Mouse (Mus musculus) MEL (cell line): ENCODE data around the gene Daxx. TPM values are rescaled to one million over a fixed set of nuclear protein-coding genes. Genes with fewer than 3 reads are reported as not detected.

Source experiments
- DNase-seq: peaks from one replicate; pipeline ENCODE4 v3.0.0; 2011; ENCODE audit warnings: low read depth, low spot score
- H3K27ac ChIP-seq: 2 replicates; pipeline ENCODE4 v1.5.1; 2012; ENCODE audit warnings: low read depth, mild to moderate bottlenecking, control low read depth, low read length, moderate library complexity; ENCODE audit not compliant: control insufficient read depth
- H3K27me3 ChIP-seq, 2 experiments: fragments of 150-350 bp in 1 of 2; sonication (generic) in 1 of 2; 2 replicates each; pipeline ENCODE4 v1.6.1; 2012; ENCODE audit warnings: low read length in 2 of 2, mild to moderate bottlenecking in 2 of 2, improper control_type of control experiment in 1 of 2, moderate library complexity in 1 of 2; ENCODE audit not compliant: insufficient read depth in 2 of 2, control insufficient read depth in 1 of 2
- H3K36me3 ChIP-seq, 2 experiments: 2 replicates each; pipeline ENCODE4 v1.6.1; 2012 to 2014; ENCODE audit warnings: low read length in 2 of 2, improper control_type of control experiment in 1 of 2, inconsistent platforms in 1 of 2, mild to moderate bottlenecking in 1 of 2; ENCODE audit not compliant: insufficient read depth in 2 of 2, control insufficient read depth in 1 of 2
- H3K4me1 ChIP-seq, 2 experiments: fragments of 150-350 bp in 1 of 2; sonication (generic) in 1 of 2; 2 replicates each; pipeline ENCODE4 v1.6.1; 2012; ENCODE audit warnings: low read length in 2 of 2, improper control_type of control experiment in 1 of 2, mild to moderate bottlenecking in 1 of 2; ENCODE audit not compliant: insufficient read depth in 2 of 2, control insufficient read depth in 1 of 2
- H3K4me3 ChIP-seq, 2 experiments: fragments of 150-350 bp in 1 of 2; sonication (generic) in 1 of 2; 2 replicates each; pipeline ENCODE4 v1.5.1; 2012; ENCODE audit warnings: low read depth in 2 of 2, low read length in 2 of 2, mild to moderate bottlenecking in 2 of 2, moderate library complexity in 2 of 2, control low read depth in 1 of 2, improper control_type of control experiment in 1 of 2; ENCODE audit not compliant: control insufficient read depth in 1 of 2, insufficient read depth in 1 of 2
- H3K79me2 ChIP-seq: 2 replicates; pipeline ENCODE4 v1.6.1; 2012; ENCODE audit warnings: mild to moderate bottlenecking, low read length, moderate library complexity; ENCODE audit not compliant: control insufficient read depth, poor library complexity, insufficient read depth
- H3K9ac ChIP-seq: 2 replicates; pipeline ENCODE4 v1.6.1; 2012; ENCODE audit warnings: low read depth, mild to moderate bottlenecking, control low read depth, low read length, moderate library complexity; ENCODE audit not compliant: control insufficient read depth, poor library complexity, severe bottlenecking
- H3K9me3 ChIP-seq: fragments of 150-350 bp; sonication (generic); replicated peaks from 2 replicates; pipeline ENCODE4 v1.6.1; 2012; ENCODE audit warnings: mild to moderate bottlenecking, low read length, improper control_type of control experiment, moderate library complexity; ENCODE audit not compliant: insufficient read depth
- CHD1 ChIP-seq: IDR thresholded peaks from 2 replicates; pipeline ENCODE4 v1.6.1; 2012; ENCODE audit warnings: low read depth, mild to moderate bottlenecking, inconsistent platforms, low read length, improper control_type of control experiment
- ELF1 ChIP-seq: IDR thresholded peaks from 2 replicates; pipeline ENCODE4 v1.6.1; 2014; ENCODE audit warnings: low read depth, mild to moderate bottlenecking, inconsistent platforms, low read length, improper control_type of control experiment, moderate library complexity
- ETS1 ChIP-seq: IDR thresholded peaks from 2 replicates; pipeline ENCODE4 v1.6.1; 2012; ENCODE audit warnings: low read depth, mild to moderate bottlenecking, inconsistent platforms, low read length, improper control_type of control experiment, moderate library complexity
- GABPA ChIP-seq: IDR thresholded peaks from 2 replicates; pipeline ENCODE4 v1.6.1; 2012; ENCODE audit warnings: low read depth, mild to moderate bottlenecking, inconsistent platforms, low read length, improper control_type of control experiment, moderate library complexity
- GATA1 ChIP-seq: IDR thresholded peaks from 2 replicates; pipeline ENCODE4 v1.6.1; 2011; ENCODE audit warnings: low read depth, low read length, improper control_type of control experiment
- HCFC1 ChIP-seq: IDR thresholded peaks from 2 replicates; pipeline ENCODE4 v1.6.1; 2012; ENCODE audit warnings: low read depth, mild to moderate bottlenecking, inconsistent platforms, low read length, improper control_type of control experiment, moderate library complexity
- JUND ChIP-seq: IDR thresholded peaks from 2 replicates; pipeline ENCODE4 v1.6.1; 2011; ENCODE audit warnings: low read depth, mild to moderate bottlenecking, improper control_type of control experiment, low read length
- MAX ChIP-seq: IDR thresholded peaks from 2 replicates; pipeline ENCODE4 v1.6.1; 2011; ENCODE audit warnings: low read length, improper control_type of control experiment
- MAZ ChIP-seq: IDR thresholded peaks from 2 replicates; pipeline ENCODE4 v1.6.1; 2012; ENCODE audit warnings: low read depth, mild to moderate bottlenecking, inconsistent platforms, low read length, improper control_type of control experiment
- MXI1 ChIP-seq: IDR thresholded peaks from 2 replicates; pipeline ENCODE4 v1.6.1; 2011; ENCODE audit warnings: mild to moderate bottlenecking, low read depth, low read length, improper control_type of control experiment
- NELFE ChIP-seq: IDR thresholded peaks from 2 replicates; pipeline ENCODE4 v1.6.1; 2011; ENCODE audit warnings: low read depth, low read length, improper control_type of control experiment
- NRF1 ChIP-seq: IDR thresholded peaks from 2 replicates; pipeline ENCODE4 v1.6.1; 2014; ENCODE audit warnings: low read depth, mild to moderate bottlenecking, inconsistent platforms, low read length, improper control_type of control experiment, moderate library complexity; ENCODE audit not compliant: poor library complexity, insufficient read depth, severe bottlenecking
- POLR2AphosphoS2 ChIP-seq: IDR thresholded peaks from 2 replicates; pipeline ENCODE4 v1.6.1; 2011; ENCODE audit warnings: low read length, improper control_type of control experiment
- POLR2AphosphoS5 ChIP-seq: IDR thresholded peaks from 2 replicates; pipeline ENCODE4 v1.6.1; 2012; ENCODE audit warnings: low read depth, borderline replicate concordance, mild to moderate bottlenecking, inconsistent platforms, low read length, moderate library complexity, mixed read lengths
- RAD21 ChIP-seq: IDR thresholded peaks from 2 replicates; pipeline ENCODE4 v1.6.1; 2011; ENCODE audit warnings: mild to moderate bottlenecking, low read depth, low read length, improper control_type of control experiment
- SIN3A ChIP-seq: IDR thresholded peaks from 2 replicates; pipeline ENCODE4 v1.6.1; 2012; ENCODE audit warnings: low read length, improper control_type of control experiment, inconsistent platforms
- TAL1 ChIP-seq: IDR thresholded peaks from 2 replicates; pipeline ENCODE4 v1.6.1; 2012; ENCODE audit warnings: mild to moderate bottlenecking, inconsistent platforms, low read length, moderate library complexity, mixed read lengths
- TBP ChIP-seq: IDR thresholded peaks from 2 replicates; pipeline ENCODE4 v1.8.0; 2011; ENCODE audit warnings: low read depth, low read length, improper control_type of control experiment
- TCF12 ChIP-seq: IDR thresholded peaks from 2 replicates; pipeline ENCODE4 v1.6.1; 2014; ENCODE audit warnings: low read depth, mild to moderate bottlenecking, inconsistent platforms, low read length, improper control_type of control experiment, moderate library complexity
- UBTF ChIP-seq: IDR thresholded peaks from 2 replicates; pipeline ENCODE4 v1.6.1; 2012; ENCODE audit warnings: low read depth, mild to moderate bottlenecking, inconsistent platforms, low read length, improper control_type of control experiment, moderate library complexity, borderline replicate concordance; ENCODE audit not compliant: insufficient read depth
- USF1 ChIP-seq: IDR thresholded peaks from 2 replicates; pipeline ENCODE4 v1.6.1; 2014; ENCODE audit warnings: low read depth, mild to moderate bottlenecking, inconsistent platforms, low read length, improper control_type of control experiment, moderate library complexity
- USF2 ChIP-seq, 2 experiments: IDR thresholded peaks; 2 replicates each; pipeline ENCODE4 v1.6.1; 2011 to 2012; ENCODE audit warnings: improper control_type of control experiment in 2 of 2, low read length in 2 of 2, borderline replicate concordance in 1 of 2, inconsistent platforms in 1 of 2, low read depth in 1 of 2, mild to moderate bottlenecking in 1 of 2; ENCODE audit not compliant: insufficient read depth in 1 of 2
- ZC3H11A ChIP-seq: IDR thresholded peaks from 2 replicates; pipeline ENCODE4 v1.6.1; 2012; ENCODE audit warnings: low read depth, mild to moderate bottlenecking, inconsistent platforms, low read length, improper control_type of control experiment
- ZMIZ1 ChIP-seq: IDR thresholded peaks from 2 replicates; pipeline ENCODE4 v1.6.1; 2012; ENCODE audit warnings: low read depth, mild to moderate bottlenecking, inconsistent platforms, low read length, improper control_type of control experiment, moderate library complexity
- ZNF384 ChIP-seq: IDR thresholded peaks from 2 replicates; pipeline ENCODE4 v1.6.1; 2012; ENCODE audit warnings: low read depth, mild to moderate bottlenecking, inconsistent platforms, low read length, improper control_type of control experiment
- polyA plus RNA-seq, 2 experiments: library from polyadenylated mRNA; stranded (reverse) in 1 of 2; unstranded in 1 of 2; fragments of >175 nt in 1 of 2; fragments of >200 nt in 1 of 2; gene quantifications; 2 replicates each; pipeline versions ENCODE4 v1.2.1 to v1.2.4; 2012; ENCODE audit warnings: low replicate concordance in 2 of 2, low read depth in 1 of 2; ENCODE audit not compliant: insufficient read length in 2 of 2, insufficient read depth in 1 of 2, missing spikeins in 1 of 2
- total RNA-seq: library from RNA; depleted of rRNA; stranded (reverse); fragments of 300-350 nt; gene quantifications from 2 replicates; pipeline ENCODE4 v1.2.3, GENCODE M21; 2012

Gene Daxx
- total and polyA plus RNA-seq, 3 experiments, result 40.6 to 68.0 TPM; not detected in 1

DNA sequence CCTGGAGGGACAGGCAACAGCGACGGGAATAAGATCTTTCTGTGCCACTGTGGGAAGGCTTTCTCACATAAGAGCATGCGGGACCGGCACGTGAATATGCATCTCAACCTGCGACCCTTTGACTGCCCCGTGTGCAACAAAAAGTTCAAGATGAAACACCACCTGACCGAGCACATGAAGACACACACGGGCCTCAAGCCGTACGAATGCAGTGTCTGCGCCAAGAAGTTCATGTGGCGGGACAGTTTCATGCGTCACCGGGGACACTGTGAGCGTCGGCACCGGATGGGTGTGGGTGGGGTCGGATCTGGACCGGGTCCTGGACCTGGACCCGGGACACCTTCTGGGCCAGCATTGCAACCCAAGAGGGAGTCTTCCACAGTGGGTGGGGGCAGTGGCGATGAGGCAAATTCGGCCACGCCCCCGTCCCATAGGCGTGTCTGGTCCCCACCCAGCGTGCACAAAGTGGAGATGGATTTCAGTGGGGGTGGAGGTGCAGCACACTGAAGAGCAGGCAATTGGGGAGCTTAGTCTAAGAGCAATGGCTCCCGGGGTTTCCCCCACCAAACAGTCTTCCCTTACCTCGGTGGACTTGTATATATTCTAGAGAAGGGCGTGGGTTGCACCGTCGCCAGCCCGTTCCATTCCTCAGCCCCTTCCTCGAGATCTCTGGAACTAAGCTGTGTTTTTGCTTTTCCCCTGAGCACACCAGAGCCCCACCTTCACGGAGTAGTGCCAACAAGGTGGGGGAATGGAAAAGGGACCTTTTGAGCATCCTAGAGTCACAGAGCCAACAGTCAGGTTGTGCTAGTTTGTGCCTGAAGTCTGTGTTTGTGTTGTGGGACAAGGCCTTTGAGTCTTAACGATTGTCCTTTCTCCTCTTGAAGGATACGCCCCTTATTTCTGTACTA is 9.3 kb downstream of the Daxx start:
- TF ChIP-seq MAX (no peak), TBP (peak; percentile 4; the same call in 1 of the 2 replicates)
- H3K4me1 ChIP-seq, result peaks cover 4 to 22% of the 10 kb centered on the region in 2 experiments; a peak in 3 of 4 replicates
- H3K27me3 ChIP-seq, result no peaks in the 10 kb centered on the region
- peaks cover 0 to 12% of the 10 kb centered on the region in 2 experiments; a peak in 3 of 4 replicates for H3K36me3 ChIP-seq
- peaks cover 10% of the 10 kb centered on the region for H3K79me2 ChIP-seq
- H3K4me3 ChIP-seq, result peak overlapping the region; percentile 77 to 81
- peak overlapping the region; percentile 73 for H3K9ac ChIP-seq
- no peaks in the 10 kb centered on the region for H3K9me3 ChIP-seq
- H3K27ac ChIP-seq, result peak overlapping the region; percentile 66
- peak; percentile 51 for DNase-seq

DNA sequence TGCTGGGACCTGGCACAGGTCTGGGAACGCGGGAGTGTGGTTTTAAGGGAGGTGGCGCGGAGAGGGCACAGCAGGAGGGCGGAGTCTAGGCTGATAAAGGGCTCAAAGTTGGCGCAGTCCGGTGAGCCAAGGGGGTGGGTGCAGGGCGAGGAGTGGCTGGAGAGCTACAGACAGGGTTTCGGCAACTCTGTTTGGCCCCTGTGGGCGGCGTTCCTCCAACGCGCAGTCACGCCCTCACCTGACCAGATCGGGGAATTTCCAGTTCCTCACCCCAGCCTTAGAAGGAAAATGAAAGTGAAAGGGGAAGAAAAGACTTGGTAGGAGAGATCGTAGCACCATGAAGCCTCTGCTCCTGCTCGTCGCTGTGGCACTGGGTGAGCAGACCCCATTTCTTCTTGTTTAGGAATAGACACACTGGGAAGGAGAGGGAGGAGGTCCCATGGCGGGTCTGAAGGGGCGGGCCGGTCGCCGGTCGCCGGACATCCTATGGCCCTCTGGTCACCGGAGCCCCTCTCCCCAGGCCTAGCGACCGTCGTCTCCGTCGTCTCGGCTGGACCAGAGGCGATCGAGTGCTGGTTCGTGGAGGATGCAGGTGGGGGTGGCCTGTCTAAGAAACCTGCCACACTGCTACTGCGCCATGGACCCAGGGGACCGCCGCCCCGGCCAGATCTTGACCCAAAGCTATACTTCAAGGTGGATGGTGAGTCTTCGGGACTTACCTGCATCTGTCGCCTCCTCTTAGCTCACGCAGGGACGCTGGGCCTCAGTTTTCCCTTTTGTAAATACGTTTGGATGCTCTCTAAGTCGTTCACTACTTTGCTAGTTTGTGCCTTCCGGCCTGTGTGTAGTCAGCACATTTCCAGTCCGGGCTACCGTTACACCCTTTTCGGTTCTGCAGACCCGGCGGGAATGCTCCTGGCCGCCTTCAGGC is 10.4 kb downstream of the Daxx start:
- Histone ChIP-seq H3K27ac (peak overlapping the region; percentile 66), H3K36me3 (peaks cover 0 to 13% of the 10 kb centered on the region in 2 experiments; a peak in 3 of 4 replicates), H3K9ac (peak overlapping the region; percentile 73), H3K27me3 (no peaks in the 10 kb centered on the region), H3K79me2 (peaks cover 8% of the 10 kb centered on the region), H3K9me3 (no peaks in the 10 kb centered on the region), H3K4me1 (peaks cover 5 to 29% of the 10 kb centered on the region in 2 experiments), H3K4me3 (peak overlapping the region; percentile 77 to 81)
- DNase-seq, result peak; percentile 91
- TF ChIP-seq ETS1 (peak; percentile 95), MAZ (no peak; the same call in 1 of the 2 replicates), USF2 (IDR thresholded peaks at IDR 0.05; ENCODE audit: borderline replicate concordance in 1 of 2, insufficient read depth in 1 of 2, low read depth in 1 of 2, low read length in 2 of 2) (no peak), MAX (peak; percentile 50; the same call in 1 of the 2 replicates), NELFE (peak; percentile 38; the same call in 1 of the 2 replicates), HCFC1 (peak; percentile 68), ZC3H11A (no peak; the same call in 1 of the 2 replicates), GABPA (no peak), ZNF384 (no peak), RAD21 (no peak; the same call in 1 of the 2 replicates), TAL1 (no peak), MXI1 (peak; percentile 85), JUND (no peak), ZMIZ1 (no peak), POLR2AphosphoS5 (no peak), TBP (0 out of 2 replicates have a peak, but pooled peaks have one; percentile 13), USF1 (peak; percentile 69), TCF12 (peak; percentile 54), CHD1 (no peak), POLR2AphosphoS2 (peak; percentile 56; the same call in 1 of the 2 replicates), UBTF (no peak), SIN3A (peak; percentile 90), NRF1 (no peak), GATA1 (no peak), ELF1 (0 out of 2 replicates have a peak, but pooled peaks have one; percentile 13)
